Mouse (Mus musculus) heart, adult 2 months (tissue): ENCODE results near the gene Orc1. TPM values are rescaled to one million over a fixed set of nuclear protein-coding genes. Genes with fewer than 3 reads are reported as not detected.

Experiments used
- DNase-seq, 2 experiments: peaks; one replicate each; pipeline ENCODE4 v3.0.0; 2021
- H3K27ac ChIP-seq: fragments of 200-600 bp; 2 replicates; pipeline ENCODE4 v1.8.1; 2022
- H3K27me3 ChIP-seq: fragments of 200-500 bp; 2 replicates; pipeline ENCODE4 v1.6.1; 2012; ENCODE audit warnings: mild to moderate bottlenecking, low read length, inconsistent platforms, mixed read lengths; ENCODE audit not compliant: control insufficient read depth, insufficient read depth
- H3K36me3 ChIP-seq: fragments of 200-500 bp; 2 replicates; pipeline ENCODE4 v1.6.1; 2012; ENCODE audit warnings: low read length, inconsistent platforms; ENCODE audit not compliant: control insufficient read depth, insufficient read depth
- H3K4me1 ChIP-seq: fragments of 200-500 bp; 2 replicates; pipeline ENCODE4 v1.6.1; 2011; ENCODE audit warnings: low read length; ENCODE audit not compliant: control insufficient read depth, insufficient read depth
- H3K4me3 ChIP-seq: fragments of 200-600 bp; 2 replicates; pipeline ENCODE4 v1.8.1; 2022
- H3K79me2 ChIP-seq: fragments of 200-500 bp; replicated peaks from 2 replicates; pipeline ENCODE4 v1.6.1; 2012; ENCODE audit warnings: mild to moderate bottlenecking, inconsistent platforms, low read length, moderate library complexity, mixed read lengths; ENCODE audit not compliant: control insufficient read depth, insufficient read depth
- H3K9ac ChIP-seq: fragments of 200-500 bp; 2 replicates; pipeline ENCODE4 v1.6.1; 2012; ENCODE audit warnings: low read depth, mild to moderate bottlenecking, control low read depth, inconsistent platforms, low read length, mixed read lengths
- CTCF ChIP-seq: fragments of 200-600 bp; IDR thresholded peaks from 2 replicates; pipeline ENCODE4 v1.8.1; 2022; ENCODE audit warnings: antibody characterized with exemption, mild to moderate bottlenecking, moderate library complexity
- EP300 ChIP-seq: fragments of 200-500 bp; IDR thresholded peaks from 2 replicates; pipeline ENCODE4 v1.6.1; 2011; ENCODE audit warnings: low read depth, low read length, control low read depth; ENCODE audit not compliant: insufficient read depth
- POLR2A ChIP-seq: fragments of 200-500 bp; IDR thresholded peaks from 2 replicates; pipeline ENCODE4 v1.6.1; 2011; ENCODE audit warnings: mild to moderate bottlenecking, low read depth, low read length, control low read depth; ENCODE audit not compliant: insufficient read depth
- WGBS: fragments of 180-500 bp; shearing (Covaris S2); methylation state at CpG from one replicate; pipeline ENCODE4 v1.1.7; 2018; 5-methylcytosine and 5-hydroxymethylcytosine counted together
- intact Hi-C: fragments of 180-260 bp; cut with DNase I; formaldehyde crosslinking; loops from one replicate; pipeline ENCODE4 v1.15.1; 2025
- polyA plus RNA-seq: library from polyadenylated mRNA; depleted of rRNA; stranded (reverse); fragments of >200 nt; gene quantifications from 2 replicates; pipeline ENCODE4 v1.2.3, GENCODE M21; 2012
- total RNA-seq, 2 experiments: library from RNA; stranded (reverse); gene quantifications; 2 replicates each; pipeline ENCODE4 v1.2.3; 2021

The Orc1 gene
- total and polyA plus RNA-seq, 3 experiments: 0.04 TPM; not detected in 2

DNA sequence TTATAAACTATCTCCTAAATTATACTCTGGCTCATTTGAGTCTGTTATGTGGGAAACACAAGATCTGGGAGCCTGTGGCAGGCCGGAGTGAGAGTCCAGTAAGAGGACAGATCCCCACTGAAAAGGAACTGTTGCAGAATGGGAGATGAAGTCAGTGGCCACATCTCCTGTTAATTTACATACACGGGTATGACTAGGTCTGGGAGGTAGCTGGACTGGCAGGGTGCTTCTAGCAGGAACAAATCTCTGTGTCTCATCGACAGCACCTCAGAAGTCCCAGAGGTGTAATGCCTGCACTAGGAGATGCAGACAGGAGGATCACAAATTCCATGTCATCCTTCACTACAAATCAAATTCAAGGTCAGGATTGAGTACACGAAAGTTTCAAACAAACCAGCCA lies 39.4 kb downstream of the Orc1 start:
- H3K27ac ChIP-seq: no peak overlapping the region
- peaks cover 8% of the 10 kb centered on the region; the same call in 1 of the 2 replicates for H3K4me1 ChIP-seq
- intact Hi-C loops: loop anchor here (5.0 kb wide), 1 partner anchor 214 kb away; the partner anchor contains the start of genes Btf3l4 and Txndc12
- TF ChIP-seq EP300: no peak
- TF ChIP-seq POLR2A: no peak
- no peak for TF ChIP-seq CTCF
- H3K9ac ChIP-seq: no peak overlapping the region
- DNase-seq: no peak
- H3K36me3 ChIP-seq: no peaks in the 10 kb centered on the region
- H3K27me3 ChIP-seq: no peaks in the 10 kb centered on the region
- 77% methylated on average over 4 of the region's 4 CpGs for WGBS
- H3K4me3 ChIP-seq: peak overlapping the region; percentile 76; the same call in 1 of the 2 replicates
- H3K79me2 ChIP-seq: no peaks in the 10 kb centered on the region

DNA sequence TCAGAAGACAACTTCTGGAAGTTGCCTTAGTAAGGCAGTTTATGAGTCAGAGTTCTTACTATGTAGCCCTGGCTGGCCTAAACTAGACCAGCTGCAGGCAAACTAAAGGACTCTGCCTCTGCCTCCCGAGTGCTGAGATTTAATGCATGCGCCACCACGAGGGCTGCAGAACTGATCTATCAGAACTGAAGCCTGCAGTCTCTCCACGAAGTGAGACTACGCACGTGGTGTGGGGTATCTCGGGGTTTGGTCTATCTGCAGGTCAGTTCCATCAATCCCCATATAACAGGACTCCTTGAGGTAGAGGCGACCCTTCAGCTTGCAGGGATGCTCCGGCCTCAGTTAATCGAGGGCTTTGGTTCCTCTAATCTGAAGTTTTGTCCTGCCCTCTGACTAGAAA lies 39.9 kb downstream of the Orc1 start:
- 3% methylated on average over 10 of the region's 10 CpGs for WGBS
- no peaks in the 10 kb centered on the region for H3K27me3 ChIP-seq
- TF ChIP-seq EP300 (no peak), CTCF (no peak), POLR2A (no peak)
- H3K36me3 ChIP-seq: no peaks in the 10 kb centered on the region
- intact Hi-C loops: loop anchor here (1.0 to 5.0 kb wide), 2 partner anchors 40 to 213 kb away; partner anchors contain the start of genes Btf3l4, Orc1, Prpf38a and Txndc12
- peak overlapping the region; percentile 76 for H3K4me3 ChIP-seq
- no peak for DNase-seq
- peaks cover 8% of the 10 kb centered on the region; the same call in 1 of the 2 replicates for H3K4me1 ChIP-seq
- peak overlapping the region; percentile 86 for H3K27ac ChIP-seq
- no peaks in the 10 kb centered on the region for H3K79me2 ChIP-seq
- H3K9ac ChIP-seq: peak overlapping the region; percentile 84

DNA sequence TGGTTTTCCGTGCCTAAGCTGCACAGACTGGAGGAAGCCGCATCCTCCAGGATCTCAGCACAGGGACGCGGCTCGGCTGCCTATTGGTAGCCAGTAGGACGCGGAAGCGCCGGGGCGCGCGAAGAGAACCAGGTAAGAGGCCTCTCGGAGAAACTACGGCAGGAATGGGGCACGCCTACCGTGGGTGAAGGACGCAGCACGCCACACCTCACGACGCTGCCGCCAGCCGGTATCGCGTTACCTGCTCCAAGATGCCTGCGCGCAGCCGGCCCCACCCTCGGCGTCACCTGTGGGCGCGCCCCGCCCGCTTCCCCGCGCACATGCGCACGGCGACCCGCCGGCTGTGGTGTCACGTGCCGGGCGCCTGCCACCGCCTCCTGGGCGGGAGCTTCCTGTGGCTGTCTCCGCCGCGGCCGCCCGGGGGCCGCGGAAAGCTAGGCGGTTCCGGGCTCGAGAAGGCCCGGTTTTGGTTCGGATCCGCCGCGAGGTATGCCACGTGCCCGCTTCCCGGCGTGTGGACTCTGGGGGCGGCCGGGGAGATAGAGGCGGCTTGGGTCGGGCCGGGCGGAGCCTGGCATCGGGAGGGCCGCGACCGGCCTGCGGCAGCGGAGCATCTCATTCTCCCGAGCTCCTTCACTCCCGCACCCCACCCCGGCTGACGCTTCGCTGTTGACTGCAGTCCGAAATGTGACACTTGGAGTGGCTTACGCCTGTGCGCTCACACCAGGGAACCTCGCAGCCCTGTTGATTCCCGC lies 40.5 kb downstream of the Orc1 start, which contains the start of gene Cc2d1b:
Gene Cc2d1b, plus strand, starts transcription at position 354 of the 755 bp plus-strand sequence.
- H3K9ac ChIP-seq: peak within 1 kb of the TSS; percentile 90
- peak within 1 kb of the TSS; percentile 76 for H3K4me3 ChIP-seq
- no peaks in the 10 kb centered on the region for H3K36me3 ChIP-seq
- H3K27me3 ChIP-seq: no peaks in the 10 kb centered on the region
- TF ChIP-seq CTCF: peak; percentile 47
- peak; percentile 75 for TF ChIP-seq POLR2A
- peak; percentile 61; the same call in 1 of the 2 replicates for TF ChIP-seq EP300
- peaks cover 8% of the 10 kb centered on the region; the same call in 1 of the 2 replicates for H3K4me1 ChIP-seq
- DNase-seq: peak; percentile 93 to 95
- intact Hi-C loops: loop anchor here (1.0 to 5.0 kb wide), 3 partner anchors 40 to 282 kb away; partner anchors contain the start of genes Btf3l4, Orc1, Prpf38a and Txndc12
- H3K79me2 ChIP-seq: no peaks in the 10 kb centered on the region
- H3K27ac ChIP-seq: peak within 1 kb of the TSS; percentile 86
- under 1% methylated on average over 82 of the region's 86 CpGs for WGBS

DNA sequence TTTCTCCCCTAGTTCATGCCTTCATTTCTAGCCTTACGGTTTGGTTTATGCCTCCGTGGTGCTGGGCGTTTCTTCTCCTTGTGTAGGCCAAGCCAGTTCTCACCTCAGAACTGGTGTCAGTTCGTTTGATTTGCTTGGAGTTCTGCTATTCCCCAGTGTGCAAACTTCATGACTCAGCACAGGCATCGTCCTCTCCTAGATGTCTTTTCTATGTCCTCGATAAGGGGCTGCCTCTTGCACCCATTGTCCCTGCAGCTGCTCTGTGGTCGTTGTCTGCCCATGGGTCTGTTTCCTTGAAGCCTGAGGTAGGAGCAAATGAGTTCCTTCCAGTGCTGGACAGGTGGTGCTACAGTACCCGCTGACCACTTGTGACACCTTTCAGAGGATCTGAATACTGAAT lies 41.3 kb downstream of the Orc1 start:
- Histone ChIP-seq H3K36me3 (no peaks in the 10 kb centered on the region), H3K4me3 (peak overlapping the region; percentile 76), H3K27me3 (no peaks in the 10 kb centered on the region), H3K9ac (peak overlapping the region; percentile 90), H3K27ac (peak overlapping the region; percentile 86), H3K79me2 (no peaks in the 10 kb centered on the region), H3K4me1 (peaks cover 8% of the 10 kb centered on the region; the same call in 1 of the 2 replicates)
- no peak for TF ChIP-seq CTCF
- TF ChIP-seq POLR2A: no peak
- TF ChIP-seq EP300: no peak
- intact Hi-C loops: loop anchor here (5.0 kb wide), 1 partner anchor 283 kb away; no protein-coding TSS in a partner anchor
- no peak for DNase-seq
- WGBS: 11% methylated on average over 8 of the region's 8 CpGs

DNA sequence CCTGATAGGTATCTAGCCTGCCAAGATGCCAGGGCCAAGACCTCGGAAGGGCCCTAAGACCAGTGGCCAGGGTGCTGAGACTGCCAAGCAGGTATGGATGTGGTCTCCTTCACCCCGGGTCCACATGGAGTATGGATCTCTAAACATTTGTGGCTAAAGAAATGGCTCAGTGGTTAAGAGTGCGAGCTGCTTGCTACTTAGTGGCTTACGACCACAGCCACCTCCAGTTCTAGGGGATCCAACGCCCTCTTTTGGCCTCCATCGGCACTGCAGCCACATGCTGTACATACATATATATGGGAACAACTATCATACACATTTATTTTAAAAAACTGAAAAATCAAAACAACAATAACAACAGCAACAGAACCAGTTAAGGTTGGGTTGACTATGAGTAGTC lies 42.3 kb downstream of the Orc1 start:
- H3K4me3 ChIP-seq: no peak overlapping the region
- 97% methylated on average over 6 of the region's 6 CpGs for WGBS
- TF ChIP-seq EP300 (no peak), CTCF (peak; percentile 15), POLR2A (no peak)
- H3K9ac ChIP-seq: no peak overlapping the region
- no peak for DNase-seq
- peaks cover 8% of the 10 kb centered on the region; the same call in 1 of the 2 replicates for H3K4me1 ChIP-seq
- H3K36me3 ChIP-seq: no peaks in the 10 kb centered on the region
- intact Hi-C loops: loop anchor here (5.0 kb wide), 1 partner anchor 284 kb away; no protein-coding TSS in a partner anchor
- no peaks in the 10 kb centered on the region for H3K27me3 ChIP-seq
- H3K27ac ChIP-seq: no peak overlapping the region
- H3K79me2 ChIP-seq: no peaks in the 10 kb centered on the region

DNA sequence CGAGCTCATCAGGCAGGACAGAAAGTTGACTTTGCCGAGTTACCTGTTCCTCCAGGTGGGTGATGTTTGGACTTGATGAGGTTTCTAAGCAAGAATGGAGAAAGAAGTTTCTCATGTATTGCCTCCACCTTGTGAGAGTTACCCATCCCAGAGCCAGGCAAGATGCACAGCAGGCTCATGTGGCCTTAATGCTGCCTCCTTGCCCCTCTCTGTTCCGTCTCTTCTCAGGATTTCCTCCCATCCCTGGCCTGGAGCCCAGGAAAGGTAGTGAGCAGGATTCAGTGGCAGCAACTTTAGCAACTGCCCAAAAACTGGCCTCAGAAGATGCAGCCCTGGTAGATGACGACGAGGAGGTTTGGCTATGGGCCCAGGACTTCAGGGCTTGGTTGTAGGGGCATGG lies 47.8 kb downstream of the Orc1 start:
- TF ChIP-seq POLR2A (no peak), CTCF (no peak)
- Histone ChIP-seq H3K27ac (no peak overlapping the region), H3K9ac (no peak overlapping the region), H3K79me2 (no peaks in the 10 kb centered on the region), H3K4me3 (no peak overlapping the region), H3K36me3 (no peaks in the 10 kb centered on the region), H3K27me3 (no peaks in the 10 kb centered on the region), H3K4me1 (no peaks in the 10 kb centered on the region)
- intact Hi-C loops: no loop called here
- no peak for DNase-seq
- 62% methylated on average over 5 of the region's 5 CpGs for WGBS
